Mouse (Mus musculus) kidney, adult 2 months (tissue): ENCODE results near the gene Rapgef1. TPM values are rescaled to one million over a fixed set of nuclear protein-coding genes. Genes with fewer than 3 reads are reported as not detected.
A peak's percentile ranks its signal among the peaks of the same experiment; 100 is the strongest.

Experiments
- DNase-seq: peaks from one replicate; pipeline ENCODE4 v3.0.0; 2021
- H3K27ac ChIP-seq: fragments of 200-500 bp; 2 replicates; pipeline ENCODE4 v1.5.1; 2012; ENCODE audit warnings: low read depth, low read length, control low read depth, inconsistent platforms; ENCODE audit not compliant: insufficient read depth
- H3K27me3 ChIP-seq: fragments of 200-500 bp; replicated peaks from 2 replicates; pipeline ENCODE4 v1.6.1; 2012; ENCODE audit warnings: mild to moderate bottlenecking, moderate library complexity, low read length, inconsistent platforms; ENCODE audit not compliant: control insufficient read depth, insufficient read depth
- H3K36me3 ChIP-seq: fragments of 200-500 bp; 2 replicates; pipeline ENCODE4 v1.6.1; 2012; ENCODE audit warnings: mild to moderate bottlenecking, moderate library complexity, low read length, inconsistent platforms; ENCODE audit not compliant: control insufficient read depth, insufficient read depth
- H3K4me1 ChIP-seq: fragments of 200-500 bp; 2 replicates; pipeline ENCODE4 v1.6.1; 2011; ENCODE audit warnings: low read length; ENCODE audit not compliant: control insufficient read depth, insufficient read depth
- H3K4me3 ChIP-seq: fragments of 200-500 bp; 2 replicates; pipeline ENCODE4 v1.5.1; 2011; ENCODE audit warnings: mild to moderate bottlenecking, low read depth, low read length, control low read depth; ENCODE audit not compliant: insufficient read depth
- CTCF ChIP-seq: fragments of 200-500 bp; conservative IDR thresholded peaks from 2 replicates; pipeline ENCODE4 v1.5.1; 2011; ENCODE audit warnings: low read depth, mild to moderate bottlenecking, control low read depth, low read length, moderate library complexity, mixed read lengths; ENCODE audit not compliant: insufficient read depth, insufficient read length
- POLR2A ChIP-seq: fragments of 200-500 bp; IDR thresholded peaks from one replicate; pipeline ENCODE4 v1.6.1; 2011; ENCODE audit warnings: low read depth, low read length, control low read depth
- WGBS: fragments of 180-500 bp; shearing (Covaris S2); methylation state at CpG from one replicate; pipeline ENCODE4 v1.1.7; 2018; 5-methylcytosine and 5-hydroxymethylcytosine counted together
- polyA plus RNA-seq: library from polyadenylated mRNA; depleted of rRNA; stranded (reverse); fragments of >200 nt; gene quantifications from 2 replicates; pipeline ENCODE4 v1.2.3, GENCODE M21; 2012

Rapgef1 gene
- polyA plus RNA-seq, 1 experiment = 38.9 TPM

DNA sequence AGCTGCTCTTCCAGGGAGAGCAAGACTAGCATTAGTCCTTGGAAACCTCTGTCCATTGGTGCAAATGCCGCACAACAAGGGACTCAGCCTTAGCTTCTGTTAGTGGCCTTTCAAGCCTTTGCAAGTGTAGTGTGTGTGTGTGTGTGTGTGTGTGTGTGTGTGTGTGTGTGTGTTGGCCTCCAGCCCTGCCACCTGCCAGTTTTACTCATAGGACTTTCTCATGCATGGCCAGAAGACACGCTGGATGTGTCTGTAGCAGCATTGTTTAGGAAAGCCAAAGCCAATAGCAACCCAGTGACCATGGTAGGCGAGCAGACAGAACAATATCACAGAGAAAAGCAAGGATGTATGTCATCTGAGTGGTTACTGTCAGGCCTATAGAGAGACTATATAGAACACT is 52.3 kb downstream of the Rapgef1 start:
- TF ChIP-seq CTCF (no peak), POLR2A (no peak)
- 85% methylated on average over 3 of the region's 3 CpGs for WGBS
- DNase-seq = no peak
- H3K36me3 ChIP-seq = no peaks in the 10 kb centered on the region
- H3K27ac ChIP-seq = no peak overlapping the region
- no peak overlapping the region for H3K4me3 ChIP-seq
- H3K27me3 ChIP-seq = no peaks in the 10 kb centered on the region
- H3K4me1 ChIP-seq = peaks cover 33% of the 10 kb centered on the region

DNA sequence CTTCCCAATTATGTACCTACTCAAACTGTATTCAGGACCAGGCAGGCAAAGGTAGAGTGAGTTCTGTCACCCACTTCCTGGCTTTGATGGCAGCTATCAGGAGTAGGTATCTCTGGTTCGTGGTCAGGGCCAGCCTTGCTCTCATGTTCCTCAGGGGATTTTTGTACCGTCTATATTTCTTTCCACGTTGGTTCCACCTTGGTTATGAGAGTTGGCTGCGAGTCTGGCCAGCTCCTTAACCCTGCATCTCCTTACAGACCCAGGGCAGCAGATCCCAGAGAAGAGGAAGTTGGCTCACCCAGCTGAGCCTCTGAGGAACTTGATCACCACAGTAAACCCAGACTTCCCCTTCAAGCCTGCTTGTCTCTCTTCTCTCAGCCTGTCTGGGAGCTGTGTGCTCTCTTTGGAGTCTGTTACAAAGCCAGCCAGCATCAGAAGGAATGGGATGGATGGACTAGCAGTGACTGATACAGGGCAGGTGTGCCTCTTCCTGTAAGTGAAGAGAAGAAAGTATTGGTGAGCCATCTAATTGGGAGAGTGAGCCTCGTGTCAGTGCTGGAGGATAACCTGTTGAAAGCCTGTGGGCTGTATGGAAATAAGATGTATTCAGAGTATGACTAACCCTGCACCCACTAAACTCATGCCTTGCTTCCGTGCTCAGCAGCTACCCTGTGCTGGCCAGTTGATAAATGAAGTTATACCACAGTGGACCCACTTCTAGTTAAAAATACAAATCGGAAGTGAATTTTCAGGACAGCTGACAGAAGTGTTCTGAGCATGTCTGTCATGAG is 53.4 kb downstream of the Rapgef1 start:
- 69% methylated on average over 7 of the region's 7 CpGs for WGBS

DNA sequence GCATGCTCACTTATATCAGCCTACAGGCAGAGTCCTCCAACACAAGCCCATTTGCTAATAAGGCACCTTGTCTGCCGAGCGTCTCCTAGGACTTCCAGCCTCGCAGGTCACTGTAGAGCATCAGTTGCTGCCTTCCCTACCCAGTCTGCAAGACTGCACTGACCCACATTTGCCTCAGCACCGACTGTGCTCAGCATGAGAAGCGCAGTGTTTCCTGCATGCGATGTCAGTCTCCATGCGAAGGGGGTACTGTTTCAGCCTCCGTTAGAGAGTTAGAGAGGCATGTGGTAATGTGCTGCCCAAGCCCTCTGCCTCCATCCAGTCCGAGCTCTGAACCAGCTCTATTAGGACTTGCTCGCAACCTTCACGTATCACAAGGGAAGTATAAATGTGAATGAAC is 54.6 kb downstream of the Rapgef1 start:
- DNase-seq = no peak
- 86% methylated on average over 11 of the region's 11 CpGs for WGBS
- TF ChIP-seq CTCF (no peak), POLR2A (no peak)
- Histone ChIP-seq H3K4me1 (peaks cover 35% of the 10 kb centered on the region), H3K27me3 (no peaks in the 10 kb centered on the region), H3K36me3 (no peaks in the 10 kb centered on the region), H3K4me3 (no peak overlapping the region), H3K27ac (no peak overlapping the region)

More for the DNA sequence above, 53.4 kb downstream of the Rapgef1 start:
- H3K4me3 ChIP-seq = no peak overlapping the region
- peaks cover 33% of the 10 kb centered on the region for H3K4me1 ChIP-seq
- no peaks in the 10 kb centered on the region for H3K36me3 ChIP-seq
- H3K27ac ChIP-seq = no peak overlapping the region
- no peak for DNase-seq
- no peaks in the 10 kb centered on the region for H3K27me3 ChIP-seq
- TF ChIP-seq POLR2A (no peak), CTCF (no peak)

DNA sequence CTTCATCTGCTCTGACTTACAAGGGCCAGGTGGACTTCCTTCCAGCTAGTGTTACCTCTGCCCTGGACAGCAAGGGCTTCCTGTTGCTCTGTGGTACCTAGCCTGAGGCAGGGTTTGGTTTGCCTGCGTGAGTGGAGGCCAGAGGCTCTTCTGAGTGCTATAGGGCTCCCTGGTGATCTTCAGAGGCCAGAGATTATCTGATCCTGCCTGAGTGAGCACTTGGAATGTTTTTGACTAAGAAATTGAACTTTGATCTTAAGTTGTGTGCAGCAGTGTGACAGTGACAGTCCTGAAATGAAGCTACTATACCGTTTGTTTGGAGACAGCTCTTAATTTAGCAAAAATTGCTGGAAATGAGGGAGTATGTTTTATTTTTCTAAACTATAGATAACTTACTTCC is 55.0 kb downstream of the Rapgef1 start:
- Histone ChIP-seq H3K36me3 (no peaks in the 10 kb centered on the region), H3K4me3 (no peak overlapping the region), H3K4me1 (peaks cover 35% of the 10 kb centered on the region), H3K27me3 (no peaks in the 10 kb centered on the region), H3K27ac (peak overlapping the region; percentile 25; the same call in 1 of the 2 replicates)
- WGBS = 30% methylated on average over 2 of the region's 2 CpGs
- TF ChIP-seq POLR2A = no peak
- DNase-seq = peak; percentile 55

DNA sequence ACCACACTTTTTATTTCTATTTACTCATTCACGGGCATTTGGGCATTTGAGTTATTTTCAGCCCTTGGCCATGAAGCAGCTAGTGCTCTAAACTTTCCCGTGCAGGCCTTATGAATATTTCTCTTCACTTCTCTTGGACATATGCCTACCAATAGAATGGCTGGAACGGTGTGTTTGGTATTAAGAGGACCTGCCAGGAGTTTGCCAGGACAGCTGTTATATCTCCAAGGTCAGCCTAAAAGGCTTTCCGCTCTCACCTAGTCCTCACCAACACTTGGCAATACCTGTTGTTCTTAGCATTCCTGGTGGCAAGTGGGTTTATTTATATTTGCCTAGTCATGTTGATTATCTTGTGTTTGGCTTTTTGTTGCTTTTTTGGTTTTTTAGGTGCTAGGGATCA is 56.3 kb downstream of the Rapgef1 start:
- Histone ChIP-seq H3K4me1 (peaks cover 28% of the 10 kb centered on the region), H3K36me3 (no peaks in the 10 kb centered on the region), H3K4me3 (no peak overlapping the region), H3K27ac (no peak overlapping the region), H3K27me3 (no peaks in the 10 kb centered on the region)
- 41% methylated on average over 4 of the region's 4 CpGs for WGBS
- peak; percentile 47 for DNase-seq
- no peak for TF ChIP-seq POLR2A
- TF ChIP-seq CTCF = no peak

DNA sequence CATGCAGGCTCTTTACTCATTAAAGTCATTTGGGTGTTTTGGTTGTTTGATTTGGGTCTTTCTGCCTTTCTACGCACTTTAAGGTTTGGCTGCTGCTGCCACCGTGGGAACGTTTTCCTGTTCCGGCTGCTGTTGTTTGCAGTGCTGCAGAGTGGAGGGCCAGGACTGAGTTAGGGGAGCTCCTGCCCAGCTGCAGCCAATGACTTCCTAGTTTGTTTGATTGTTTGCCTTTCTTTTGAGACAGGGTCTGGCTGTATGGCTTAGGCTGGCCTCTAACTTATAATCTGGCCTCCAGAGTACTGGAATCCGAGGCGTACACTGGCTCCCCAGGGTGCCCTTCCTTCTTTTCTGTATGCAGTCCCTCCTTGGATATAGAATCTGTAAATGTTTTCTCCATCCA is 57.0 kb downstream of the Rapgef1 start:
- peak overlapping the region; percentile 29; the same call in 1 of the 2 replicates for H3K27ac ChIP-seq
- TF ChIP-seq CTCF (no peak), POLR2A (no peak)
- peaks cover 24% of the 10 kb centered on the region for H3K4me1 ChIP-seq
- H3K27me3 ChIP-seq = no peaks in the 10 kb centered on the region
- no peaks in the 10 kb centered on the region for H3K36me3 ChIP-seq
- DNase-seq = no peak
- H3K4me3 ChIP-seq = no peak overlapping the region
- WGBS = 77% methylated on average over 6 of the region's 6 CpGs

DNA sequence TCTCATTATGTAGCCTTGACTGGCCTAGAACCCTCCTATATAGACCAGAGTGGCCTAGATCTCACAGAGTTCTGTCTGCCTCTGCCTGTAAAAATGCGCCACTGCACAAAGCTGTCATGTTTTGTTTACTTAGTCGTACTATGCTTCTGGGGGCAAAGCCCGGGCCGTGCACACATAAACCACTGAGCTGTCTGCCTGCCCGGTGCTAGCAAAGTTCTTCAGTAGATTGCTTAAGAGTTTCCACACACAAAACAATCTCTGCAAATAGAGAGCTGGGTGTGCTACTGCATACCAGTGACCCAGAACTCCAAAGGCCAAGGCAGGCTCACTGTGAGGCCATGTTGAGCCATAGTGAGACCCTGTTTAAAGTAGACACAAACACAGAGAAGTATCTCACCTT is 58.3 kb downstream of the Rapgef1 start:
- Histone ChIP-seq H3K4me3 (no peak overlapping the region), H3K27ac (0 out of 2 replicates have a peak overlapping the region, but pooled peaks have one; percentile 12), H3K27me3 (no peaks in the 10 kb centered on the region), H3K4me1 (peaks cover 23% of the 10 kb centered on the region), H3K36me3 (no peaks in the 10 kb centered on the region)
- TF ChIP-seq CTCF = 0 out of 2 replicates have a peak, but pooled peaks have one; percentile 1
- TF ChIP-seq POLR2A = no peak
- 31% methylated on average over 5 of the region's 5 CpGs for WGBS
- no peak for DNase-seq

DNA sequence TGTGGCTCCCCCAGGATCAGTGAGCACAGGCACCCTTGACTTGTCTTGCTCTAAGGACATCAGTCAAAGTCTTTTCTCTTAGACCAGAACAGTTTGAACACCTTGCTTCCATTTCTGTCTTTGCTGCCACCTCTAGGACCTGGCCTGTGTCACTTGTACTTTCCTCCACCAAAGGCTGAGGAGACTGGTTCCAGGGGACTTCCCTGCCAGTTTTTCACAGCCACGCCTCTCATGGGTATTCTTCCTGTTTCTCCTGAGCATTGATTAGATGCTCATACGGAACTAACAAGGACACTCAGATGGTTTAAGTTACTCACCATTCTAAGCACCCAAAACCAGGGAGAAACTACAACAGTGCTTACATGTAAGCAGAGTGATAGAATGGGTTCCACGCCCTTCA is 59.0 kb downstream of the Rapgef1 start:
- WGBS = 56% methylated on average over 3 of the region's 3 CpGs
- DNase-seq = no peak
- no peak overlapping the region for H3K27ac ChIP-seq
- peaks cover 23% of the 10 kb centered on the region for H3K4me1 ChIP-seq
- TF ChIP-seq POLR2A (no peak), CTCF (no peak)
- no peaks in the 10 kb centered on the region for H3K27me3 ChIP-seq
- no peaks in the 10 kb centered on the region for H3K36me3 ChIP-seq
- no peak overlapping the region for H3K4me3 ChIP-seq
